Mouse (Mus musculus) intestine, postnatal 0 days (tissue): ENCODE measurements around the gene Mad2l2. TPM values are rescaled to one million over a fixed set of nuclear protein-coding genes. Genes with fewer than 3 reads are reported as not detected.

Source experiments
- ATAC-seq: fragments of 200-750 bp; cut with Nextera tagmentation; 2 replicates; pipeline ENCODE4 v1.8.0; 2017; ENCODE audit warnings: mild to moderate bottlenecking, moderate TSS enrichment, moderate library complexity
- H3K27ac ChIP-seq: fragments of 300-500 bp; sonication (generic); 2 replicates; pipeline ENCODE4 v1.5.1; 2014; ENCODE audit warnings: mild to moderate bottlenecking, low read depth, low read length, moderate library complexity
- H3K27me3 ChIP-seq: fragments of 300-500 bp; sonication (generic); replicated peaks from 2 replicates; pipeline ENCODE4 v1.6.1; 2014; ENCODE audit warnings: low read length, mixed read lengths; ENCODE audit not compliant: control insufficient read depth, insufficient read depth
- H3K36me3 ChIP-seq: fragments of 300-500 bp; sonication (generic); 2 replicates; pipeline ENCODE4 v1.6.1; 2014; ENCODE audit warnings: mild to moderate bottlenecking, moderate library complexity; ENCODE audit not compliant: control insufficient read depth, insufficient read depth
- H3K4me1 ChIP-seq: fragments of 300-500 bp; sonication (generic); replicated peaks from 2 replicates; pipeline ENCODE4 v1.6.1; 2014; ENCODE audit warnings: antibody characterized with exemption, low read length, mixed read lengths; ENCODE audit not compliant: control insufficient read depth, insufficient read depth
- H3K4me2 ChIP-seq: fragments of 300-500 bp; sonication (generic); replicated peaks from 2 replicates; pipeline ENCODE4 v1.6.1; 2014; ENCODE audit warnings: low read depth, mild to moderate bottlenecking, moderate library complexity
- H3K4me3 ChIP-seq: fragments of 300-500 bp; sonication (generic); 2 replicates; pipeline ENCODE4 v1.5.1; 2014; ENCODE audit warnings: low read depth, low read length
- H3K9ac ChIP-seq: fragments of 300-500 bp; sonication (generic); 2 replicates; pipeline ENCODE4 v1.6.1; 2014; ENCODE audit warnings: mild to moderate bottlenecking, low read depth, low read length
- H3K9me3 ChIP-seq: fragments of 300-500 bp; sonication (generic); 2 replicates; pipeline ENCODE4 v1.6.1; 2016; ENCODE audit warnings: mixed run types; ENCODE audit not compliant: control insufficient read depth
- CTCF ChIP-seq: sonication (generic); IDR thresholded peaks from 2 replicates; pipeline ENCODE4 v1.5.1; 2016; ENCODE audit warnings: low read depth, mild to moderate bottlenecking, control low read depth, antibody characterized with exemption, moderate library complexity
- WGBS: fragments of 180-500 bp; shearing (Covaris S2); extraction: QIAGEN DNeasy Blood & Tissue Kit; methylation state at CpG from one replicate; pipeline ENCODE4 v1.1.7; 2014; 5-methylcytosine and 5-hydroxymethylcytosine counted together
- polyA plus RNA-seq: library from polyadenylated mRNA; unstranded; fragments of >200 nt; fragmentation: Nextera tagmentation; extraction: Ambion mirVana; gene quantifications from 2 replicates; pipeline ENCODE4 v1.2.1, GENCODE M21; 2015

Mad2l2 gene
- polyA plus RNA-seq, 1 experiment from 2014 or later, result 24.9 TPM

- no peak overlapping the region for H3K9ac ChIP-seq
- H3K36me3 ChIP-seq, result no peaks in the 10 kb centered on the region
- no peak overlapping the region for H3K4me2 ChIP-seq
- H3K27ac ChIP-seq, result no peak overlapping the region
- H3K27me3 ChIP-seq, result peaks cover 4% of the 10 kb centered on the region
- H3K4me3 ChIP-seq, result no peak overlapping the region
- no peaks in the 10 kb centered on the region for H3K9me3 ChIP-seq
- 69% methylated on average over 8 of the region's 8 CpGs for WGBS
- ATAC-seq, result no peak
- TF ChIP-seq CTCF, result no peak
- no peaks in the 10 kb centered on the region for H3K4me1 ChIP-seq
Measured at GRCm38 (mm10) chr4:148137503-148137902, 7.3 kb downstream of the Mad2l2 start.

- under 1% methylated on average over 12 of the region's 12 CpGs for WGBS
- Histone ChIP-seq H3K4me2 (peak overlapping the region; percentile 97), H3K27me3 (0 out of 2 replicates have a peak, but pooled peaks cover 2% of the 10 kb centered on the region), H3K4me1 (no peaks in the 10 kb centered on the region), H3K27ac (peak overlapping the region; percentile 57), H3K9me3 (no peaks in the 10 kb centered on the region), H3K4me3 (peak overlapping the region; percentile 70), H3K36me3 (peaks cover under 1% of the 10 kb centered on the region; the same call in 1 of the 2 replicates), H3K9ac (peak overlapping the region; percentile 47; the same call in 1 of the 2 replicates)
- no peak for TF ChIP-seq CTCF
- no peak; the same call in 1 of the 2 replicates for ATAC-seq
Measured at GRCm38 (mm10) chr4:148139767-148140097, 9.5 kb downstream of the Mad2l2 start.

- Histone ChIP-seq H3K36me3 (peaks cover 7% of the 10 kb centered on the region; the same call in 1 of the 2 replicates), H3K4me2 (peak overlapping the region; percentile 97), H3K4me3 (peak overlapping the region; percentile 70), H3K4me1 (no peaks in the 10 kb centered on the region), H3K27ac (peak overlapping the region; percentile 63), H3K27me3 (no peaks in the 10 kb centered on the region), H3K9ac (peak overlapping the region; percentile 47), H3K9me3 (no peaks in the 10 kb centered on the region)
- TF ChIP-seq CTCF, result peak; percentile 87
- under 1% methylated on average over 65 of the region's 65 CpGs for WGBS
- peak; percentile 94 for ATAC-seq
Measured at GRCm38 (mm10) chr4:148140098-148141011, 10.2 kb downstream of the Mad2l2 start.

- H3K36me3 ChIP-seq, result peaks cover 26% of the 10 kb centered on the region; the same call in 1 of the 2 replicates
- WGBS, result 95% methylated on average over 5 of the region's 5 CpGs
- no peaks in the 10 kb centered on the region for H3K27me3 ChIP-seq
- no peak overlapping the region for H3K9ac ChIP-seq
- H3K4me2 ChIP-seq, result no peak overlapping the region
- no peak for TF ChIP-seq CTCF
- no peak for ATAC-seq
- no peaks in the 10 kb centered on the region for H3K4me1 ChIP-seq
- H3K27ac ChIP-seq, result no peak overlapping the region
- no peak overlapping the region for H3K4me3 ChIP-seq
- H3K9me3 ChIP-seq, result no peaks in the 10 kb centered on the region
Measured at GRCm38 (mm10) chr4:148143721-148144120, 13.5 kb downstream of the Mad2l2 start.

- 86% methylated on average over 2 of the region's 2 CpGs for WGBS
- H3K4me1 ChIP-seq, result no peaks in the 10 kb centered on the region
- no peaks in the 10 kb centered on the region for H3K27me3 ChIP-seq
- H3K9me3 ChIP-seq, result no peaks in the 10 kb centered on the region
- H3K36me3 ChIP-seq, result peaks cover 26% of the 10 kb centered on the region; the same call in 1 of the 2 replicates
- H3K9ac ChIP-seq, result no peak overlapping the region
- H3K4me3 ChIP-seq, result no peak overlapping the region
- no peak overlapping the region for H3K27ac ChIP-seq
- no peak overlapping the region for H3K4me2 ChIP-seq
- ATAC-seq, result no peak
- TF ChIP-seq CTCF, result no peak
Measured at GRCm38 (mm10) chr4:148147714-148148113, 17.5 kb downstream of the Mad2l2 start.

GRCm38 (mm10) chr4:148149540-148149939, 19.4 kb downstream of the Mad2l2 start:
- H3K36me3 ChIP-seq, result peaks cover 26% of the 10 kb centered on the region; the same call in 1 of the 2 replicates
- no peak for ATAC-seq
- H3K4me2 ChIP-seq, result no peak overlapping the region
- no peaks in the 10 kb centered on the region for H3K9me3 ChIP-seq
- TF ChIP-seq CTCF, result no peak
- WGBS, result 67% methylated on average over 12 of the region's 12 CpGs
- no peaks in the 10 kb centered on the region for H3K4me1 ChIP-seq
- no peak overlapping the region for H3K4me3 ChIP-seq
- no peaks in the 10 kb centered on the region for H3K27me3 ChIP-seq
- H3K27ac ChIP-seq, result no peak overlapping the region
- H3K9ac ChIP-seq, result no peak overlapping the region
